Mouse (Mus musculus): ENCODE data around the gene Ift22.

DNA sequence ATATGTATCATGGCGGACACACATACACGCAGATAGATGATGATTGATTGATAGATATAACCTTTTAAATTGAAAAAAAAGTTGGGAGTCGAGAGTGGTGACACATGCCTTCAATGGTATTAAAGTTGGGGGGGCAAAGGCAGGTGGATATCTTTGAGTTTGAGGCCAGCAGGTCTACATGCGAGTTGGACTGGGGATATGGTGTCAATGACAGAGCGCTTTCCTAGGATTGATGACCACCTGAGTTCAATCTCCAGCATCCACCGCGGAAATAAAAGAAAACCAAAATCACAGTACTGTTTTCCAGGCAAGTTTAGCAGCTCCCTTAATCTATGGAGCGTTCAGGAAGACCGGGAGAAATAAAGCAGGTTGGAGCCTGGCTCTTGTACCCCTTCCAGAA is 363 bp upstream of the Ift22 start:
- no peak for TF ChIP-seq POLR2A (IDR thresholded peaks at IDR 0.05; ENCODE audit: insufficient read length, low read depth)
- no peak for TF ChIP-seq E2F4 (IDR thresholded peaks at IDR 0.05; ENCODE audit: insufficient read depth)
- TF ChIP-seq MAX (IDR thresholded peaks at IDR 0.05; ENCODE audit: low read depth), result no peak
- no peak for TF ChIP-seq MYOG (IDR thresholded peaks at IDR 0.05; ENCODE audit: control insufficient read depth in 1 of 3, insufficient read depth in 1 of 3, insufficient read length in 2 of 3, low read depth in 2 of 3)
- TF ChIP-seq TCF12 (IDR thresholded peaks at IDR 0.05; ENCODE audit: insufficient read depth, poor library complexity, severe bottlenecking), result no peak
- TF ChIP-seq POLR2AphosphoS2 (IDR thresholded peaks at IDR 0.05; ENCODE audit: insufficient read length, low read depth), result no peak
- TF ChIP-seq CEBPB (IDR thresholded peaks at IDR 0.05; ENCODE audit: insufficient read depth, poor library complexity, severe bottlenecking), result no peak
- TF ChIP-seq MYOD1 (IDR thresholded peaks at IDR 0.05; ENCODE audit: control insufficient read depth in 1 of 3, insufficient read length in 2 of 3, low read depth in 2 of 3), result no peak
- no peak for TF ChIP-seq USF1 (IDR thresholded peaks at IDR 0.05; ENCODE audit: low read depth)
